Mouse (Mus musculus) stomach, postnatal 0 days (tissue): ENCODE measurements around the gene Srcap.

Experiments
- CTCF ChIP-seq: IDR thresholded peaks from 2 replicates; pipeline ENCODE4 v1.5.1; 2016; ENCODE audit warnings: antibody characterized with exemption, low read depth, mild to moderate bottlenecking, moderate library complexity
- EP300 ChIP-seq: optimal IDR thresholded peaks from 2 replicates; pipeline ENCODE3; 2016; ENCODE audit warnings: antibody characterized with exemption

DNA sequence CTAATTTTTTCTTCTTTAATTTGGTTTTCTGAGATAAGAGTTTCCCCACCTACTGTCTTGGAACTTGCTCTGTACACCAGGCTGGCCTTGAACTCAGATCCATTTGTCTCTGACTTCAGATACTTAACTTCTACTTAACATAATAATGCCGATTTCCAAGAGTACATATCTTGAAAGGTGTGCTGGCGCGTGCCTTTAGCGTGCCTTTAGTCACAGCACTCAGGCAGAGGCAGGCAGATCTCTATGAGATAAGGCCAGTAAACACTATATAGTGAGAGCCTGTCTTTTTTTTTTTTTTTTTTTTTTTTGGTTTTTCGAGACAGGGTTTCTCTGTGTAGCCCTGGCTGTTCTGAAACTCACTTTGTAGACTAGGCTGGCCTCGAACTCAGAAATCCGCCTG lies 4.6 kb downstream of the Srcap start:
- no peak for TF ChIP-seq CTCF
- TF ChIP-seq EP300: no peak
